In the genomic region with DNA sequence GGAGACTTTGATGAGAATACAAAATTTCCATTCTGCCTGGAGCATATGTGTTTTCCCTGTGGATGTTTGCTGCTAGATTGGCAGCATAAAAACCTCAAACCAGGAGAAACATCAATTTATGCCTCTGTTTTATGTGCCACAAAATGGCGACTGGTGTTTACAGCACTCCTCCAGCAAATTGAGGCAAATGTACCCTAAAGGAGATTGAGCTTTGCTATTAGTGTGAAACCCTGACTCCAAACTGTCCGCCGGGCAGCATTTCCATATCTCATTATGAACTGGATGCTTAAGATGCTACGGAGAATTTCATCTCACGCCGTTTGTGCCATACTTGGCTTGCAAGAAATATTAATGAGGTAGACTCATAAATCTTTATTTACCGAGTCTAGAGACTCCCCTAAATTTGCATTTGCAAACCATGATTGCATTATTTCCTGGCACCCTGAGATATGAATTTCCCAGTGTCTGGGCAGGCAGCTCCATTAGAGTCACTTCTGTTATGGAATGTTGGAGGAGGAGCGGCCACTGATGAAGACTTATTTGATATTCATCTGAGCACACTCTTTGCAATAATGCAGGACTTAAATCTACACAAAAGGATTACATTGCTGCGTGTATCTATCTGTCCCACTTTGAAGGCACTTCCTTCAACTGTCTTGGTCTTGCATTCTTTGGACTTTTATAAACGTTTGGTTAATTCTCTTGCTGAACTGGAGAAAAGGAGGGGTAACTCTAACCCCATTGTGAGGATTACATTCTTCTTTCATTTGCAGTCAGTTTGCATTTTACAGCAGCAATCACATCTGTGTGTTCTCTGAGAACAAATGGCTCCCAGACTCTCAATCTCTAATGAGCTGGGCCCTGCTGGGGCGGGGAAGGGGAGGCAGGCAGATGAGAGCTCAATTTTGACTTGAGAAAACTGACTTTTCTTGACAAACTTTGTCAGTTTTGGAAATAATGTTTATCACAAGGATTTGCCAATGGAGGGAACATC, we compare ENCODE assay signal across 21 mouse cellular contexts. TPM values are rescaled to one million over a fixed set of nuclear protein-coding genes. Genes with fewer than 3 reads are reported as not detected.
DNase-seq lines count a peak whose midpoint lies in the region; ATAC-seq and TF ChIP-seq lines count a peak whose summit lies in the region.
"Had no signal": no experiment of that assay in that cellular context is flagged by ENCODE, and none has a peak within 500 bp of the region (broad histone marks: within the 10 kb centered on the region; RNA-seq: fewer than 3 reads in every experiment).

No protein-coding gene starts in this region.

- H3K4me2 ChIP-seq in forebrain, embryonic 11.5 days (ENCODE audit: low read depth, low read length, severe bottlenecking) = no peak overlapping the region
- peak overlapping the region; percentile 11; the same call in 1 of the 2 replicates for H3K4me2 ChIP-seq in hindbrain, embryonic 15.5 days
- peak overlapping the region; percentile 19 for H3K4me2 ChIP-seq in midbrain, embryonic 16.5 days (ENCODE audit: low read length)
- H3K4me2 ChIP-seq in stomach, postnatal 0 days (replicated peaks; ENCODE audit: low read depth) = no peak overlapping the region
- H3K4me2 ChIP-seq: heart, embryonic 15.5 days had no signal

- no peak for DNase-seq in forebrain, embryonic 10.5 days (ENCODE audit: extremely low spot score, low spot score)
- no peak for DNase-seq in forebrain, embryonic 11.5 days (ENCODE audit: low spot score)
- DNase-seq in brain, embryonic 14.5 days (ENCODE audit: low read depth) = peak; percentile 68
- DNase-seq in stomach, postnatal 0 days (ENCODE audit: low spot score) = no peak
- no peak for DNase-seq in kidney, postnatal 14 days
- DNase-seq: cerebellum, adult 11 months; lung, adult 2 months; right cerebral cortex, postnatal 25 days had no signal

- WGBS in forebrain, embryonic 10.5 days = 82% methylated on average over 11 of the region's 11 CpGs
- WGBS in forebrain, embryonic 11.5 days = 68% methylated on average over 11 of the region's 11 CpGs
- WGBS in hindbrain, embryonic 15.5 days = 32% methylated on average over 11 of the region's 11 CpGs
- 21% methylated on average over 11 of the region's 11 CpGs for WGBS in midbrain, embryonic 16.5 days
- 67% methylated on average over 11 of the region's 11 CpGs for WGBS in stomach, postnatal 0 days

- no peak for ATAC-seq in forebrain, embryonic 11.5 days (replicated peaks; ENCODE audit: low FRiP score)
- ATAC-seq in hindbrain, embryonic 15.5 days (ENCODE audit: low FRiP score, low read depth) = peak; percentile 46
- ATAC-seq in midbrain, embryonic 16.5 days = peak; percentile 55
- ATAC-seq in stomach, postnatal 0 days (ENCODE audit: low FRiP score, low TSS enrichment) = no peak
- ATAC-seq in erythroblast, adult 5-6 weeks (replicated peaks; ENCODE audit: low FRiP score, poor library complexity, severe bottlenecking) = no peak
- ATAC-seq: inflammation-experienced regulatory T-cells, adult 6 months had no signal

- H3K9ac ChIP-seq in forebrain, embryonic 11.5 days (ENCODE audit: low read length) = no peak overlapping the region
- H3K9ac ChIP-seq in hindbrain, embryonic 15.5 days = no peak overlapping the region
- H3K9ac ChIP-seq in midbrain, embryonic 16.5 days (ENCODE audit: low read depth, low read length) = no peak overlapping the region; the same call in 1 of the 2 replicates
- no peak overlapping the region for H3K9ac ChIP-seq in stomach, postnatal 0 days (ENCODE audit: low read length)
- H3K9ac ChIP-seq: heart, embryonic 15.5 days had no signal

- peaks cover 35% of the 10 kb centered on the region for H3K4me1 ChIP-seq in forebrain, embryonic 10.5 days
- peaks cover 14% of the 10 kb centered on the region; the same call in 1 of the 2 replicates for H3K4me1 ChIP-seq in forebrain, embryonic 11.5 days (replicated peaks; ENCODE audit: control insufficient read depth, insufficient read depth, low read length)
- peaks cover 40% of the 10 kb centered on the region for H3K4me1 ChIP-seq in hindbrain, embryonic 15.5 days (replicated peaks)
- H3K4me1 ChIP-seq in midbrain, embryonic 16.5 days (ENCODE audit: control insufficient read depth, insufficient read depth, low read length) = peaks cover 26% of the 10 kb centered on the region
- no peaks in the 10 kb centered on the region for H3K4me1 ChIP-seq in stomach, postnatal 0 days (replicated peaks; ENCODE audit: control insufficient read depth, insufficient read depth)

- no peak overlapping the region for H3K4me3 ChIP-seq in forebrain, embryonic 10.5 days
- no peak overlapping the region for H3K4me3 ChIP-seq in forebrain, embryonic 11.5 days (ENCODE audit: low read depth, low read length)
- no peak overlapping the region for H3K4me3 ChIP-seq in hindbrain, embryonic 15.5 days
- H3K4me3 ChIP-seq in midbrain, embryonic 16.5 days (ENCODE audit: low read depth, low read length) = no peak overlapping the region
- no peak overlapping the region for H3K4me3 ChIP-seq in stomach, postnatal 0 days (ENCODE audit: low read depth, low read length)
- H3K4me3 ChIP-seq: heart, embryonic 15.5 days had no signal

- TF ChIP-seq EP300 in stomach, postnatal 0 days (optimal IDR thresholded peaks at IDR 0.05) = no peak

- H3K36me3 ChIP-seq in forebrain, embryonic 10.5 days (replicated peaks) = no peaks in the 10 kb centered on the region
- no peaks in the 10 kb centered on the region for H3K36me3 ChIP-seq in forebrain, embryonic 11.5 days (ENCODE audit: control insufficient read depth, insufficient read depth, low read length)
- no peaks in the 10 kb centered on the region for H3K36me3 ChIP-seq in hindbrain, embryonic 15.5 days
- no peaks in the 10 kb centered on the region for H3K36me3 ChIP-seq in midbrain, embryonic 16.5 days (ENCODE audit: control insufficient read depth, insufficient read depth, low read length)
- H3K36me3 ChIP-seq in stomach, postnatal 0 days (ENCODE audit: control insufficient read depth, insufficient read depth, low read length) = no peaks in the 10 kb centered on the region
- H3K36me3 ChIP-seq: heart, embryonic 15.5 days had no signal

- H3K27ac ChIP-seq in forebrain, embryonic 10.5 days = 0 out of 2 replicates have a peak overlapping the region, but pooled peaks have one; percentile 15
- H3K27ac ChIP-seq in forebrain, embryonic 11.5 days (ENCODE audit: low read depth, low read length) = no peak overlapping the region
- H3K27ac ChIP-seq in hindbrain, embryonic 15.5 days (replicated peaks) = peak overlapping the region; percentile 65
- peak overlapping the region; percentile 76 for H3K27ac ChIP-seq in midbrain, embryonic 16.5 days (ENCODE audit: low read length)
- no peak overlapping the region for H3K27ac ChIP-seq in stomach, postnatal 0 days (replicated peaks)
- H3K27ac ChIP-seq: heart, embryonic 15.5 days; kidney, postnatal 0 days had no signal

- peaks cover 8% of the 10 kb centered on the region for H3K27me3 ChIP-seq in forebrain, embryonic 10.5 days (ENCODE audit: poor library complexity, severe bottlenecking)
- no peaks in the 10 kb centered on the region; the same call in 1 of the 2 replicates for H3K27me3 ChIP-seq in forebrain, embryonic 11.5 days (ENCODE audit: control insufficient read depth, insufficient read depth, low read length)
- no peaks in the 10 kb centered on the region for H3K27me3 ChIP-seq in hindbrain, embryonic 15.5 days
- H3K27me3 ChIP-seq in midbrain, embryonic 16.5 days (ENCODE audit: control insufficient read depth, insufficient read depth, low read depth, low read length) = no peaks in the 10 kb centered on the region
- no peaks in the 10 kb centered on the region for H3K27me3 ChIP-seq in stomach, postnatal 0 days (ENCODE audit: control insufficient read depth, insufficient read depth, low read length)
- H3K27me3 ChIP-seq: heart, embryonic 15.5 days had no signal

- no peak for TF ChIP-seq POLR2A in brain, embryonic 14.5 days (IDR thresholded peaks at IDR 0.05; ENCODE audit: borderline replicate concordance, extremely low read depth, insufficient read depth, insufficient read length, poor library complexity, severe bottlenecking)

- no peaks in the 10 kb centered on the region for H3K9me3 ChIP-seq in forebrain, embryonic 10.5 days
- no peaks in the 10 kb centered on the region for H3K9me3 ChIP-seq in forebrain, embryonic 11.5 days (ENCODE audit: control insufficient read depth, low read length)
- no peaks in the 10 kb centered on the region for H3K9me3 ChIP-seq in hindbrain, embryonic 15.5 days
- no peaks in the 10 kb centered on the region for H3K9me3 ChIP-seq in midbrain, embryonic 16.5 days (replicated peaks; ENCODE audit: control insufficient read depth, low read length, poor library complexity, severe bottlenecking)
- no peaks in the 10 kb centered on the region for H3K9me3 ChIP-seq in stomach, postnatal 0 days (ENCODE audit: control insufficient read depth, low read length)
- H3K9me3 ChIP-seq: heart, embryonic 15.5 days had no signal

- no peak for TF ChIP-seq CTCF in brain, embryonic 14.5 days (IDR thresholded peaks at IDR 0.05; ENCODE audit: borderline replicate concordance, extremely low read depth, insufficient read depth, insufficient read length)
- TF ChIP-seq CTCF in stomach, postnatal 0 days (IDR thresholded peaks at IDR 0.05; ENCODE audit: low read depth) = no peak

RNA-seq across cellular contexts. Expression of gene 1700024P04Rik, which starts 47.2 kb away (rescaled TPM):
- polyA plus RNA-seq in forebrain, embryonic 10.5 days (2016; fragmentation: Nextera tagmentation; extraction: Ambion mirVana) = not detected in 2 replicates
- not detected in 2 replicates for polyA plus RNA-seq in forebrain, embryonic 11.5 days (2014; fragmentation: Nextera tagmentation; extraction: Ambion mirVana)
- polyA plus RNA-seq in brain, embryonic 14.5 days (2012; rRNA removed) = not detected in 2 replicates
- polyA plus RNA-seq in hindbrain, embryonic 15.5 days (2015; fragmentation: Nextera tagmentation; extraction: Ambion mirVana) = not detected in 2 replicates
- not detected in 2 replicates for polyA plus RNA-seq in midbrain, embryonic 16.5 days (2015; fragmentation: Nextera tagmentation; extraction: Ambion mirVana)
- polyA plus RNA-seq in stomach, postnatal 0 days (2015; fragmentation: Nextera tagmentation; extraction: Ambion mirVana) = not detected in 2 replicates
- total RNA-seq in erythroblast, adult 5-6 weeks (2015; ENCODE audit: low replicate concordance) = not detected in 2 replicates
- not detected in 2 replicates for total RNA-seq in erythroblast, adult 5-6 weeks (2017; ENCODE audit: low replicate concordance)
- total RNA-seq: adrenal gland, postnatal 4 days; gastrocnemius, postnatal 4 days; layer of hippocampus, postnatal 14 days; megakaryocyte, adult 5-6 weeks had no signal
- polyA plus RNA-seq: frontal cortex, adult 2 months; heart, embryonic 15.5 days; inflammation-experienced regulatory T-cells, adult 6 months; kidney, postnatal 0 days; limb, embryonic 14.5 days; lung, adult 2 months; urinary bladder, adult 2 months had no signal

Comparison
In these comparisons a context has a peak if more than half of its experiments do, and no peak if none do; other contexts are left out.
1. H3K27ac ChIP-seq: peak in forebrain, embryonic 10.5 days (single experiment), hindbrain, embryonic 15.5 days (single experiment) and midbrain, embryonic 16.5 days (single experiment); none in forebrain, embryonic 11.5 days (single experiment) and stomach, postnatal 0 days (single experiment).
2. ATAC-seq: peak in hindbrain, embryonic 15.5 days (single experiment) and midbrain, embryonic 16.5 days (single experiment); none in forebrain, embryonic 11.5 days (single experiment), stomach, postnatal 0 days (single experiment) and erythroblast, adult 5-6 weeks (single experiment).
3. H3K4me2 ChIP-seq: peak in hindbrain, embryonic 15.5 days (single experiment) and midbrain, embryonic 16.5 days (single experiment); none in forebrain, embryonic 11.5 days (single experiment) and stomach, postnatal 0 days (single experiment).